ENCODE assay signal across 27 mouse cellular contexts in the genomic region with DNA sequence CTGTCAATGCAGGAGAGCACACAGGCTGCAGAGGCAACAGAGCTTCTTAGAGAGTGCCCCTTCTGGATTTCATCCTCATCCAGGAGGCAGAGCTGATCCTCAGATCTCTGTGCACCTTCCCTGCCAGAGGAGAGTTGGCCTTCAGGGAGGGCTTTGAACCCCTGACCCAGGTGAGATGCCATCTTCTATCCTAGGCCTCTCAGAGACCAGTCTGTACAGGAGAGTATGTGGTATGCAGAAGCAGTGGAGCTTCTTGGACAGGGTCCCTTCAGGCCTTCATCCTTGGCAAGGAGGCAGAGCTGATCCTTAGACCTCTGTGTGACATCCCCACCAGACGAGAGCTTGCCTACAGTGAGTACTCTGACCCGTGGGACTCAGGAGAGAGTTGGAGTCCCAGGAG.
DNase-seq lines count a peak whose midpoint lies in the region; ATAC-seq lines count a peak whose summit lies in the region.
"Had no signal": no experiment of that assay in that cellular context is flagged by ENCODE, and none has a peak within 500 bp of the region (broad histone marks: within the 10 kb centered on the region; RNA-seq: fewer than 3 reads in every experiment).

No protein-coding gene starts in this region.

- no peaks in the 10 kb centered on the region for H3K4me1 ChIP-seq in embryonic facial prominence, embryonic 13.5 days
- H3K4me1 ChIP-seq in embryonic facial prominence, embryonic 10.5 days: no peaks in the 10 kb centered on the region
- H3K4me1 ChIP-seq in hindbrain, embryonic 13.5 days (replicated peaks): no peaks in the 10 kb centered on the region
- no peaks in the 10 kb centered on the region for H3K4me1 ChIP-seq in hindbrain, embryonic 11.5 days (replicated peaks; ENCODE audit: control insufficient read depth, insufficient read depth, low read length)
- no peaks in the 10 kb centered on the region for H3K4me1 ChIP-seq in kidney, embryonic 16.5 days (ENCODE audit: insufficient read depth, low read length)
- no peaks in the 10 kb centered on the region for H3K4me1 ChIP-seq in midbrain, embryonic 14.5 days (ENCODE audit: control insufficient read depth, insufficient read depth, low read length)
- H3K4me1 ChIP-seq in midbrain, embryonic 16.5 days (ENCODE audit: control insufficient read depth, insufficient read depth, low read length): no peaks in the 10 kb centered on the region
- H3K4me1 ChIP-seq: embryonic facial prominence, embryonic 15.5 days; heart, embryonic 13.5 days had no signal

- peaks cover 44% of the 10 kb centered on the region for H3K9me3 ChIP-seq in embryonic facial prominence, embryonic 13.5 days
- peaks cover 63% of the 10 kb centered on the region for H3K9me3 ChIP-seq in embryonic facial prominence, embryonic 10.5 days
- H3K9me3 ChIP-seq in hindbrain, embryonic 13.5 days: peaks cover 47% of the 10 kb centered on the region
- peaks cover 20% of the 10 kb centered on the region for H3K9me3 ChIP-seq in hindbrain, embryonic 11.5 days (ENCODE audit: control insufficient read depth, low read length)
- peaks cover 45% of the 10 kb centered on the region for H3K9me3 ChIP-seq in kidney, embryonic 16.5 days (ENCODE audit: low read length)
- peaks cover 64% of the 10 kb centered on the region for H3K9me3 ChIP-seq in midbrain, embryonic 14.5 days (ENCODE audit: control insufficient read depth, low read length)
- peaks cover 52% of the 10 kb centered on the region for H3K9me3 ChIP-seq in midbrain, embryonic 16.5 days (replicated peaks; ENCODE audit: control insufficient read depth, low read length, poor library complexity, severe bottlenecking)

- H3K4me3 ChIP-seq in embryonic facial prominence, embryonic 13.5 days: no peak overlapping the region
- no peak overlapping the region for H3K4me3 ChIP-seq in embryonic facial prominence, embryonic 10.5 days
- H3K4me3 ChIP-seq in hindbrain, embryonic 13.5 days: no peak overlapping the region
- H3K4me3 ChIP-seq in hindbrain, embryonic 11.5 days (ENCODE audit: low read depth, low read length): no peak overlapping the region
- no peak overlapping the region for H3K4me3 ChIP-seq in kidney, embryonic 16.5 days (ENCODE audit: low read length)
- H3K4me3 ChIP-seq in midbrain, embryonic 14.5 days (replicated peaks; ENCODE audit: low read depth, low read length): no peak overlapping the region
- H3K4me3 ChIP-seq in midbrain, embryonic 16.5 days (ENCODE audit: low read depth, low read length): no peak overlapping the region
- H3K4me3 ChIP-seq: embryonic facial prominence, embryonic 15.5 days; gastrocnemius, adult 2 months; heart, embryonic 13.5 days had no signal

- no peaks in the 10 kb centered on the region for H3K36me3 ChIP-seq in embryonic facial prominence, embryonic 13.5 days
- no peaks in the 10 kb centered on the region for H3K36me3 ChIP-seq in embryonic facial prominence, embryonic 10.5 days (replicated peaks)
- no peaks in the 10 kb centered on the region for H3K36me3 ChIP-seq in hindbrain, embryonic 13.5 days
- H3K36me3 ChIP-seq in hindbrain, embryonic 11.5 days (ENCODE audit: control insufficient read depth, insufficient read depth, low read length): no peaks in the 10 kb centered on the region
- H3K36me3 ChIP-seq in kidney, embryonic 16.5 days (ENCODE audit: insufficient read depth, low read length): no peaks in the 10 kb centered on the region
- no peaks in the 10 kb centered on the region for H3K36me3 ChIP-seq in midbrain, embryonic 14.5 days (ENCODE audit: control insufficient read depth, insufficient read depth, low read length)
- H3K36me3 ChIP-seq in midbrain, embryonic 16.5 days (ENCODE audit: control insufficient read depth, insufficient read depth, low read length): 0 out of 2 replicates have a peak, but pooled peaks cover 2% of the 10 kb centered on the region
- H3K36me3 ChIP-seq: embryonic facial prominence, embryonic 15.5 days; heart, embryonic 13.5 days had no signal

- no peaks in the 10 kb centered on the region for H3K27me3 ChIP-seq in embryonic facial prominence, embryonic 13.5 days
- H3K27me3 ChIP-seq in embryonic facial prominence, embryonic 10.5 days (replicated peaks; ENCODE audit: low read depth, poor library complexity, severe bottlenecking): no peaks in the 10 kb centered on the region
- no peaks in the 10 kb centered on the region for H3K27me3 ChIP-seq in hindbrain, embryonic 13.5 days
- H3K27me3 ChIP-seq in hindbrain, embryonic 11.5 days (ENCODE audit: control insufficient read depth, insufficient read depth, low read length): no peaks in the 10 kb centered on the region
- no peaks in the 10 kb centered on the region for H3K27me3 ChIP-seq in kidney, embryonic 16.5 days (ENCODE audit: insufficient read depth, low read length)
- no peaks in the 10 kb centered on the region for H3K27me3 ChIP-seq in midbrain, embryonic 14.5 days (ENCODE audit: control insufficient read depth, insufficient read depth, low read length)
- no peaks in the 10 kb centered on the region for H3K27me3 ChIP-seq in midbrain, embryonic 16.5 days (ENCODE audit: control insufficient read depth, insufficient read depth, low read depth, low read length)
- H3K27me3 ChIP-seq: embryonic facial prominence, embryonic 15.5 days; heart, embryonic 13.5 days had no signal

- no peak overlapping the region for H3K27ac ChIP-seq in embryonic facial prominence, embryonic 13.5 days
- no peak overlapping the region for H3K27ac ChIP-seq in embryonic facial prominence, embryonic 10.5 days (replicated peaks)
- H3K27ac ChIP-seq in hindbrain, embryonic 13.5 days: no peak overlapping the region
- H3K27ac ChIP-seq in hindbrain, embryonic 11.5 days (ENCODE audit: low read depth, low read length): no peak overlapping the region
- no peak overlapping the region for H3K27ac ChIP-seq in kidney, embryonic 16.5 days (ENCODE audit: low read length)
- H3K27ac ChIP-seq in midbrain, embryonic 14.5 days (replicated peaks; ENCODE audit: low read depth, low read length): no peak overlapping the region
- no peak overlapping the region for H3K27ac ChIP-seq in midbrain, embryonic 16.5 days (ENCODE audit: low read length)
- H3K27ac ChIP-seq: embryonic facial prominence, embryonic 15.5 days; gastrocnemius, adult 2 months; heart, embryonic 13.5 days; hindbrain, postnatal 0 days had no signal

- no peak for DNase-seq in embryonic facial prominence, embryonic 10.5 days (ENCODE audit: low spot score)
- no peak for DNase-seq in hindbrain, embryonic 11.5 days (ENCODE audit: low spot score)
- no peak for DNase-seq in kidney, adult 8-10 months
- DNase-seq in midbrain, embryonic 14.5 days: no peak
- DNase-seq: adrenal gland, adult 8-10 months; adrenal gland, postnatal 25 days; cerebellum, adult 11-12 months; cerebellum, adult 8-10 months; cerebellum, postnatal 10 days; cerebellum, postnatal 36 days; embryo, embryonic 11 days; forebrain, postnatal 0 days; gastrocnemius, adult 2 months; gastrocnemius, postnatal 14 days; heart, adult 18-20 months; heart, postnatal 14 days; heart, postnatal 4 days had no signal

- ATAC-seq in embryonic facial prominence, embryonic 13.5 days (ENCODE audit: insufficient number of reproducible peaks, insufficient read depth, low FRiP score, low TSS enrichment, low read depth): 0 out of 2 replicates have a peak, but pooled peaks have one; percentile 32
- peak; percentile 52; the same call in 1 of the 2 replicates for ATAC-seq in hindbrain, embryonic 13.5 days (ENCODE audit: low FRiP score)
- no peak for ATAC-seq in hindbrain, embryonic 11.5 days (ENCODE audit: low FRiP score)
- ATAC-seq in kidney, embryonic 16.5 days (ENCODE audit: low FRiP score, low TSS enrichment): 0 out of 2 replicates have a peak, but pooled peaks have one; percentile 54
- peak; percentile 31; the same call in 1 of the 2 replicates for ATAC-seq in midbrain, embryonic 14.5 days (ENCODE audit: low FRiP score, low TSS enrichment)
- ATAC-seq in midbrain, embryonic 16.5 days: no peak
- ATAC-seq: activated CD4-positive, CD25-positive, alpha-beta regulatory T cell, adult 4 months; forebrain, embryonic 14.5 days; forebrain, postnatal 0 days; hindbrain, postnatal 0 days; inflammation-experienced regulatory T-cells, adult 6 months had no signal

- WGBS in embryonic facial prominence, embryonic 13.5 days: 78% methylated on average over 2 of the region's 2 CpGs
- 77% methylated on average over 2 of the region's 2 CpGs for WGBS in embryonic facial prominence, embryonic 10.5 days
- 70% methylated on average over 2 of the region's 2 CpGs for WGBS in hindbrain, embryonic 13.5 days
- WGBS in hindbrain, embryonic 11.5 days: 76% methylated on average over 2 of the region's 2 CpGs
- WGBS in kidney, embryonic 16.5 days: 69% methylated on average over 2 of the region's 2 CpGs
- WGBS in midbrain, embryonic 14.5 days: 73% methylated on average over 2 of the region's 2 CpGs
- WGBS in midbrain, embryonic 16.5 days: 78% methylated on average over 2 of the region's 2 CpGs

- no peak overlapping the region for H3K9ac ChIP-seq in embryonic facial prominence, embryonic 13.5 days
- no peak overlapping the region for H3K9ac ChIP-seq in hindbrain, embryonic 13.5 days
- no peak overlapping the region for H3K9ac ChIP-seq in hindbrain, embryonic 11.5 days (ENCODE audit: low read depth, low read length)
- no peak overlapping the region for H3K9ac ChIP-seq in kidney, embryonic 16.5 days (replicated peaks; ENCODE audit: low read length)
- H3K9ac ChIP-seq in midbrain, embryonic 14.5 days (replicated peaks; ENCODE audit: low read length): no peak overlapping the region
- H3K9ac ChIP-seq in midbrain, embryonic 16.5 days (ENCODE audit: low read depth, low read length): no peak overlapping the region
- H3K9ac ChIP-seq: embryonic facial prominence, embryonic 15.5 days; forebrain, postnatal 0 days; heart, embryonic 13.5 days had no signal

- H3K4me2 ChIP-seq in embryonic facial prominence, embryonic 13.5 days: no peak overlapping the region
- no peak overlapping the region for H3K4me2 ChIP-seq in hindbrain, embryonic 13.5 days
- H3K4me2 ChIP-seq in hindbrain, embryonic 11.5 days (replicated peaks; ENCODE audit: low read depth, low read length): no peak overlapping the region
- H3K4me2 ChIP-seq in kidney, embryonic 16.5 days (replicated peaks; ENCODE audit: low read depth, low read length): no peak overlapping the region
- H3K4me2 ChIP-seq in midbrain, embryonic 14.5 days (ENCODE audit: low read length): no peak overlapping the region
- no peak overlapping the region for H3K4me2 ChIP-seq in midbrain, embryonic 16.5 days (ENCODE audit: low read length)
- H3K4me2 ChIP-seq: embryonic facial prominence, embryonic 15.5 days; heart, embryonic 13.5 days had no signal

Comparison
In these comparisons a context has a peak if more than half of its experiments do, and no peak if none do; other contexts are left out.
1. ATAC-seq: peak in embryonic facial prominence, embryonic 13.5 days (single experiment), hindbrain, embryonic 13.5 days (single experiment), kidney, embryonic 16.5 days (single experiment) and midbrain, embryonic 14.5 days (single experiment); none in hindbrain, embryonic 11.5 days (single experiment) and midbrain, embryonic 16.5 days (single experiment).